Mouse (Mus musculus) MEL (cell line): Measurements from ENCODE around the gene Plekha5.

ENCODE experiments used
- CTCF ChIP-seq, 3 experiments: IDR thresholded peaks in 2 of 3; conservative IDR thresholded peaks in 1 of 3; 2 replicates each; pipeline ENCODE4 v1.5.1; 2011 to 2012; ENCODE audit warnings: low read length in 3 of 3, low read depth in 2 of 3, mild to moderate bottlenecking in 2 of 3, improper control_type of control experiment in 1 of 3, inconsistent platforms in 1 of 3, mixed read lengths in 1 of 3, moderate library complexity in 1 of 3; ENCODE audit not compliant: control insufficient read depth in 1 of 3, insufficient read depth in 1 of 3, poor library complexity in 1 of 3, severe bottlenecking in 1 of 3
- EP300 ChIP-seq, 2 experiments: IDR thresholded peaks; 2 replicates each; pipeline ENCODE4 v1.6.1; 2011; ENCODE audit warnings: improper control_type of control experiment in 2 of 2, low read length in 2 of 2, low read depth in 1 of 2, mild to moderate bottlenecking in 1 of 2
- JUND ChIP-seq: IDR thresholded peaks from 2 replicates; pipeline ENCODE4 v1.6.1; 2011; ENCODE audit warnings: low read depth, mild to moderate bottlenecking, improper control_type of control experiment, low read length
- RAD21 ChIP-seq: IDR thresholded peaks from 2 replicates; pipeline ENCODE4 v1.6.1; 2011; ENCODE audit warnings: mild to moderate bottlenecking, low read depth, low read length, improper control_type of control experiment
- SIN3A ChIP-seq: IDR thresholded peaks from 2 replicates; pipeline ENCODE4 v1.6.1; 2012; ENCODE audit warnings: low read length, improper control_type of control experiment, inconsistent platforms
- TAL1 ChIP-seq: IDR thresholded peaks from 2 replicates; pipeline ENCODE4 v1.6.1; 2012; ENCODE audit warnings: mild to moderate bottlenecking, inconsistent platforms, low read length, moderate library complexity, mixed read lengths

GRCm38 (mm10) chr6:140642010-140642409 is 218.2 kb downstream of the Plekha5 start:
- TF ChIP-seq EP300 (IDR thresholded peaks at IDR 0.05; ENCODE audit: low read depth in 1 of 2, low read length in 2 of 2) (no peak), TAL1 (no peak), JUND (no peak), CTCF (IDR thresholded peaks at IDR 0.05 in 2 of 3, conservative IDR thresholded peaks at IDR 0.05 in 1 of 3; ENCODE audit: control insufficient read depth in 1 of 3, insufficient read depth in 1 of 3, low read depth in 2 of 3, low read length in 3 of 3, poor library complexity in 1 of 3, severe bottlenecking in 1 of 3) (no peak), SIN3A (no peak), RAD21 (no peak)
